Mouse (Mus musculus) embryonic fibroblast, embryonic 13.5 days (primary cell): ENCODE data around the gene Sec23b. TPM values are rescaled to one million over a fixed set of nuclear protein-coding genes. Genes with fewer than 3 reads are reported as not detected.

ENCODE experiments used
- H3K27ac ChIP-seq: 2 replicates; pipeline ENCODE4 v1.5.1; 2012; ENCODE audit warnings: low read length, control low read depth, inconsistent platforms; ENCODE audit not compliant: insufficient read depth
- H3K4me1 ChIP-seq: 2 replicates; pipeline ENCODE4 v1.6.1; 2011; ENCODE audit warnings: low read length; ENCODE audit not compliant: control insufficient read depth, insufficient read depth
- H3K4me3 ChIP-seq: 2 replicates; pipeline ENCODE4 v1.5.1; 2011; ENCODE audit warnings: mild to moderate bottlenecking, control low read depth, low read length; ENCODE audit not compliant: insufficient read depth
- CTCF ChIP-seq: IDR thresholded peaks from 2 replicates; pipeline ENCODE4 v1.5.1; 2011; ENCODE audit warnings: mild to moderate bottlenecking, control low read depth, low read length, moderate library complexity, borderline replicate concordance; ENCODE audit not compliant: insufficient read depth
- POLR2A ChIP-seq: IDR thresholded peaks from 2 replicates; pipeline ENCODE4 v1.6.1; 2011; ENCODE audit warnings: low read depth, mild to moderate bottlenecking, control low read depth, low read length, moderate library complexity
- polyA plus RNA-seq: library from polyadenylated mRNA; stranded (reverse); fragments of >200 nt; gene quantifications from 2 replicates; pipeline ENCODE4 v1.2.4, GENCODE M21; 2011; ENCODE audit warnings: low read depth; ENCODE audit not compliant: missing spikeins, insufficient read length

Gene Sec23b
- polyA plus RNA-seq, 1 experiment: 65.8 TPM

DNA sequence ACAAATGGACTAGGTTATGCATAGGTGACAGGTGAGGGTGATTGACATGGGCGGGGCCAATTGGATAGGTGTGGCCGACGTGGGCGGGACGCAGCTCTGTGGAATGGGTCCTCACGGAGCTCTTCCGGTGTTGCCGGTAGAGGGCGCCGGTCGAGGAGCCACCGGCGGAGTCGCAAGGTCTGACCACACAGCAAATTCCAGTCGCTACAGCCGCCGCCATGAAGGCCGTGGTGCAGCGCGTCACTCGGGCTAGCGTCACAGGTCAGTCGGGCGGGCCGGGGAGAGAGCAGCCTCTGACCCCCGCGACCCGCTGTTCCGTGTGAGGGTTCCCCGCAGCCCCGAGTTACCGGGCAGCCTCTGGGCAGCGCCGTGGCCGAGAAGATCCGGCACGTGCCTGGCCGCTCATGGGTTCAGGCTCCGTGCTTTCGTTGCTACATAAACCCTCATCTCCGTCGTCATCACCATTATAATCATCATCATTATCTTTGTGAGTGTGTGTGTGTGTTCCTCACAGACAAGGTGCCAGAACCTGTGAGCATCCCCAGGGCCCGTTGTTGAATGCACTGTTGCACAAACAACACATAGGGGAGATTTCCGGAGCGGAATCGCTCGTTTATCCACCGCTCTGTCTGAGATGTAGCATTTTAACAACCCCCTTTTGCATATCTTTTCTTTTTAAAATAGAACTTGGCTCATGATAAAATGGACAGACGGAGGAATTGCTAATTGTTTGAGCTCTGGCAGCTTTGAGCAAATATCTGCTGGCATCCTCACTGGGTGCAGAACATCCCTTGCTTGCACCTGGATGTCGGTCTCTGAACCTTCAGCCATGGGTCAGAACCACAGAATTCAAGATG is 44.0 kb downstream of the Sec23b start, which contains the start of gene Dtd1:
Gene Dtd1, plus strand, starts transcription at position 67 of the 857 bp plus-strand sequence.
- H3K4me3 ChIP-seq: peak within 1 kb of the TSS; percentile 45
- TF ChIP-seq CTCF: peak; percentile 41
- peak; percentile 82 for TF ChIP-seq POLR2A
- no peaks in the 10 kb centered on the region for H3K4me1 ChIP-seq
- H3K27ac ChIP-seq: no peak within 1 kb of the TSS

GRCm38 (mm10) chr2:144601576-144601975 is 45.5 kb downstream of the Sec23b start:
- Histone ChIP-seq H3K27ac (no peak overlapping the region), H3K4me1 (no peaks in the 10 kb centered on the region), H3K4me3 (no peak overlapping the region)
- TF ChIP-seq POLR2A (no peak), CTCF (no peak)

GRCm38 (mm10) chr2:144613956-144614355 is 57.9 kb downstream of the Sec23b start:
- Histone ChIP-seq H3K4me1 (no peaks in the 10 kb centered on the region), H3K4me3 (no peak overlapping the region), H3K27ac (no peak overlapping the region)
- no peak for TF ChIP-seq POLR2A
- TF ChIP-seq CTCF: no peak

GRCm38 (mm10) chr2:144617074-144617874 is 61.2 kb downstream of the Sec23b start:
- Histone ChIP-seq H3K4me3 (no peak overlapping the region), H3K27ac (no peak overlapping the region), H3K4me1 (no peaks in the 10 kb centered on the region)
- no peak for TF ChIP-seq POLR2A
- no peak for TF ChIP-seq CTCF

DNA sequence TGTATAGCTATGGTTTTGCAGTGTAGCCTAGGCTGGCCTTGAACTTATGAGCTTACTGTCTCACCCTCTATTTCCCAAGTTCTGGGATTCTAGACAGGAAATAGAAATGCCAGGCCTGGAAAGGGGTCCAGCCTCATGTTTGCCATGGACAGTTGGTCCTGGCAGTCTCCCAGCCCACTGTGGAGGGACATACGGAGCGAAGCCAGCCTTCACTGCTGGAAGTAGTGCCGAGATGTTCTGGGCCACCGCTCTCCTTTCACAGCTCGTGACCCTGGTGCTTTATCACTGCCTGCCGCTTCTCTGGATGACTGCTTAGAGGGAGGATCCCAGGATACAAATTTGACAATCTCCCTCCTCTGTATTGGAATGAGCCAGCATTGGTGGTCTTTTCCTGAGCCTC is 65.5 kb downstream of the Sec23b start:
- H3K4me1 ChIP-seq: no peaks in the 10 kb centered on the region
- H3K27ac ChIP-seq: no peak overlapping the region
- TF ChIP-seq CTCF (no peak), POLR2A (no peak)
- no peak overlapping the region for H3K4me3 ChIP-seq

- Histone ChIP-seq H3K4me1 (no peaks in the 10 kb centered on the region), H3K4me3 (no peak overlapping the region), H3K27ac (no peak overlapping the region)
- TF ChIP-seq POLR2A: no peak
- TF ChIP-seq CTCF: no peak
These were observed 77.5 kb downstream of the Sec23b start for GRCm38 (mm10) chr2:144633551-144633950.

GRCm38 (mm10) chr2:144634231-144634630 is 78.2 kb downstream of the Sec23b start:
- H3K4me3 ChIP-seq: no peak overlapping the region
- TF ChIP-seq POLR2A (no peak), CTCF (no peak)
- no peaks in the 10 kb centered on the region for H3K4me1 ChIP-seq
- H3K27ac ChIP-seq: no peak overlapping the region

DNA sequence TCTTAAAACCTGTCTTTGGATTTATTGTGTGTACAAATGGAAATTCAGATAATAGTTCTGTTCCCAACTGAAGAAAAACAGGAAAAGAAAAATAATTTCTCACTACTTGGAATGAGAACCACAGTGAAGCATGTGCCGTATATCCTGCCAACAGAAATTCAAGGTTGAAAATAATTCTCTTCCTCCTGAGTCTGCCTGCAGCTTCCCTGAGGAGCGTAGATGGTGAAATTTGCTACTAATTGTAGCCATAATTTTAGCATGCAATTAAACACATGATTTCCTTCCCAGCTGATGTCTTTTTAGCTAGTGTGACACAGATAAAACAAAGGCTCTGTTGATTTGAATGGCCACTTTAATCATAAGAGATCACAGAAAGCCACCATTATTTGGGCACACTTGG is 78.7 kb downstream of the Sec23b start:
- Histone ChIP-seq H3K27ac (no peak overlapping the region), H3K4me3 (no peak overlapping the region)
- TF ChIP-seq CTCF: no peak
- TF ChIP-seq POLR2A: no peak

DNA sequence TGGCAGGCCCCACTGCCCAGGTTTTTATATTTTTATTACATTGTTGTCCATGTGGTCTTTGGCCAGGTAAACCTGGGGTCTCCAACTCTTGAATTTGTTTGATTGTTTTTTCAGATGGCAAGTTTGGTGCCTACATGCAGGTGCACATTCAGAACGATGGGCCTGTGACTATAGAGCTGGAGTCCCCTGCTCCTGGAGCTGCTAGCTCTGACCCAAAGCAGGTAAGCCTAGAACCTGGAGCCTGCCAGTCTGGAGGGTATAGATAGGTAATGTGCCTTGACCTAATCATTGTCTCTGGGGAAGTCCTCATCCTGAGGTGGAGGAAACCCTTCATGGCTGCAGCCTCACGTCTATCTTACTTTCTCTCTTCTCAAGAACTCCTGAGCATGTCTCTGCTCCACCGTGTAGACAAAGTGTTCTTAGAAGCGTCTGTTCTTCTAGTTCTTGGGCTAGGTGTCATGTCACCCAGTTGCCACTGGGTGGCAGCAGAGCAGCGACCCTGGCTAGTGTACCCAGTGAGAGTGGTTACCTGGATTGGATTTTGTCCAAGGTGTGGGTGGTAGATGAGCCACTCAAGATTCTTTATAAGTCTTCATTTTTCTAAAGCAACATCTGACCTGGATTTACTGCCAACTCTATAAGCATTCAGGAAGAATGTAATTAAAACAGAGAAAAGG is 79.8 kb downstream of the Sec23b start:
- no peak overlapping the region for H3K4me3 ChIP-seq
- TF ChIP-seq POLR2A (no peak), CTCF (peak; percentile 89)
- H3K27ac ChIP-seq: no peak overlapping the region
- no peaks in the 10 kb centered on the region for H3K4me1 ChIP-seq

More for the DNA sequence above, 78.7 kb downstream of the Sec23b start:
- no peaks in the 10 kb centered on the region for H3K4me1 ChIP-seq
